Mouse (Mus musculus): ENCODE data around the gene Morn3.

GRCm38 (mm10) chr5:123088784-123089183 lies 42.0 kb upstream of the Morn3 start:
- no peak for TF ChIP-seq EP300 (optimal IDR thresholded peaks at IDR 0.05)
- TF ChIP-seq CTCF (IDR thresholded peaks at IDR 0.05; ENCODE audit: low read depth): no peak
